Mouse (Mus musculus): ENCODE data around the gene Ephb2.

- TF ChIP-seq CTCF (IDR thresholded peaks at IDR 0.05; ENCODE audit: extremely low read depth, insufficient read depth, insufficient read length, insufficient replicate concordance) (no peak), POLR2A (IDR thresholded peaks at IDR 0.05; ENCODE audit: low read depth, low read length) (no peak)
Measured at GRCm38 (mm10) chr4:136713889-136714288, 121.9 kb downstream of the Ephb2 start.

All from spleen, adult 2 months (tissue).